Mouse (Mus musculus): Measurements from ENCODE around the gene Tnni1. TPM values are rescaled to one million over a fixed set of nuclear protein-coding genes. Genes with fewer than 3 reads are reported as not detected.

The Tnni1 gene
- total and polyA plus RNA-seq, 2 experiments, result 0.46 TPM; not detected in 1

DNA sequence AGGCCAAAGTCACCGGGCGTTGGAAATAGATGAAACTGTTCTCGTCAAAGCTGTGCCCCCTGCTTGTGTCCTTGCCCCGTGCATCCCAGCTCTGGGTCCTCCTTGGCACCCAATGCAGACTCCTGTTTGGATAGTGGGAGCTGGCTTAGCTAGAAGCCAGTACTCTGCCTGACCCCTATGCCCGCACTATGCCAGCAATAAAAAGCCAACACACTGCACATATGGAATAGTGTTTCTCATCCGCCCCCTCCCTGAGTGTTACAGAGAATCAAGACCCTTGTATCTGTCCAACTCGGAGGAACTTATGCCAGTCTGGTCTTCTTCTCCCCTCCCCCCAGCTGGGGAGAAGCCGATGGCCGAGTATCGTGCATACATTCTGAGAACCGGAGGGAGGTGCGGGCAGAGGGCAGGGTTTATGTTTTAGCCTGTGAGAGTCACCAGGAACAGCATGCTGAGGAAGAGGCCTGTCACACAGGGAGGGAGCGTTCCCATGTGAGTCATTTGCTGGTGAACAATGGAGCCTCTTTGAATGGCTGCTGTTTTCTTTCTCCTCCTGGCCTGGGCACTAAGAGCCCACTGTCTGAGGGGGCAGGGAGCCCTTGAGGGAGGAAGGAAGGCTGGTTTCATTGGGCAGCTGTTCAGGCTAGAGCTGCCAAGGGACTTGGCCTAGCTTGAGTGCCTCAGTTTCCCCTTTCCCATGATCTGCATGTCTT lies 73.0 kb downstream of the Tnni1 start:
- no peak for DNase-seq (ENCODE audit: extremely low read depth, low read depth, low spot score)
- Histone ChIP-seq H3K27ac (replicated peaks; ENCODE audit: insufficient read depth, low read depth, low read length) (no peak overlapping the region), H3K27me3 (ENCODE audit: control insufficient read depth, insufficient read depth, low read length) (no peaks in the 10 kb centered on the region), H3K79me2 (ENCODE audit: control insufficient read depth, insufficient read depth, low read length) (no peaks in the 10 kb centered on the region), H3K9ac (ENCODE audit: low read depth, low read length) (no peak overlapping the region), H3K4me1 (ENCODE audit: control insufficient read depth, insufficient read depth, low read length) (peaks cover 2% of the 10 kb centered on the region; the same call in 1 of the 2 replicates), H3K36me3 (ENCODE audit: control insufficient read depth, insufficient read depth, low read length) (no peaks in the 10 kb centered on the region), H3K4me3 (ENCODE audit: insufficient read depth, low read depth, low read length) (no peak overlapping the region)
- TF ChIP-seq CTCF (IDR thresholded peaks at IDR 0.05; ENCODE audit: low read depth, low read length) (no peak), POLR2A (IDR thresholded peaks at IDR 0.05; ENCODE audit: extremely low read depth, insufficient read depth, low read length) (no peak)
- WGBS, result 83% methylated on average over 13 of the region's 13 CpGs

DNA sequence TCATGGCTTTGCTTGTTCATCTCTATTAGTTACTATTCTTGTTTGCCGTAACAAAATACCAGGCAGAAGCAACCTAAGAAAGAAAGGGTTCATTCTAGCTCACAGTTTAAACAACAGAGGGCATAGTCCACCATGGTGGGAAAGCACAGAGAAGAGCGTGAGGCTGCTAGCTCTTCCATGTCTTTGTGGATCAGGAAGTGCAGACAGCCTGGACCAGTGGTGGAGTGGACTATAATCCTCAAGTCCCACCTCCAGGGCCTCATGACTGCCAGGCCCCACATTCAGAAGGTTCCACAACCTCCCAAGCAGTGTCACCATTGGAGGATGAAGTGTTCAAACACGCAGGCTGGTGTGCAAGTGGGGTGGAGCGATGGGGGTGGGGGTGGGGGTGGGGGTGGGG lies 74.0 kb downstream of the Tnni1 start:
- Histone ChIP-seq H3K4me3 (ENCODE audit: insufficient read depth, low read depth, low read length) (no peak overlapping the region), H3K79me2 (ENCODE audit: control insufficient read depth, insufficient read depth, low read length) (no peaks in the 10 kb centered on the region), H3K27ac (replicated peaks; ENCODE audit: insufficient read depth, low read depth, low read length) (no peak overlapping the region), H3K4me1 (ENCODE audit: control insufficient read depth, insufficient read depth, low read length) (peaks cover 2% of the 10 kb centered on the region; the same call in 1 of the 2 replicates), H3K36me3 (ENCODE audit: control insufficient read depth, insufficient read depth, low read length) (no peaks in the 10 kb centered on the region), H3K9ac (ENCODE audit: low read depth, low read length) (no peak overlapping the region), H3K27me3 (ENCODE audit: control insufficient read depth, insufficient read depth, low read length) (no peaks in the 10 kb centered on the region)
- DNase-seq (ENCODE audit: extremely low read depth, low read depth, low spot score), result no peak
- TF ChIP-seq POLR2A (IDR thresholded peaks at IDR 0.05; ENCODE audit: extremely low read depth, insufficient read depth, low read length), result no peak
- no peak for TF ChIP-seq CTCF (IDR thresholded peaks at IDR 0.05; ENCODE audit: low read depth, low read length)
- WGBS, result 59% methylated on average over 4 of the region's 4 CpGs

DNA sequence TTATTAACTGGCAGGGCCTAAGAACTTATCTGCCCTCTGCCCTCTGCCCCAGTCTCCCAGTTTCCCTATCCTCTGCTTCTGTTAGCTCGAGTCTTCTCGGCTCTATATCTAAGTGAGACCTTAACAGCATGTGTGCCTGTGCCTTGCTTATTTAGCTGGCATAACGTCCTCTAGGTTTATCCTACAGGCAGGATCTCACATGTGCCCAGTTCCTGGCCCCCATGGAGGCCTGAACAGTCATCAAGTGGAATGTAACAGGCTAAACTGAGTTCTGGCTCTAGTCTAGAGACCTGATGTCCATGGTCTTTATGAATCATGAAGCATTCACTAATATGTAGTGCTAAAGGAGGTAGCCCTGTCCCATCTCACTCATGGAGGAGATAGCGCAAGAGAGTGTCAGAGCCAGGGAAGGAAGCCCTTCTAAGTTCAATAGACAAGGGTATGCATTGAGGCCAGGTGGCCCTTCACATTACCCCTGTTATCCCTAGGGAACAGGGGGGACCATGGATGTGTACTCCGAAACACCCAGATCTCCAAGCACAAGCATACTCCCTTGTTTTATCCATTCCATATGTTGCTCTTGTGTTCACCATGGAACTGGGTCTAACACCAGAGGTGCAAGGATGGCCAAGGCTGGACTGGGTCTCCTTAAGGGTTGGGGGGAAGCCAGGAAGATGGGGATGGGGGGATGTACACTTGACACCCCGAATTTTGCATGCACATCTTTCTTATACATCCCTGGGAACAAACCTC lies 75.5 kb downstream of the Tnni1 start:
- Histone ChIP-seq H3K4me1 (ENCODE audit: control insufficient read depth, insufficient read depth, low read length) (peaks cover 2% of the 10 kb centered on the region; the same call in 1 of the 2 replicates), H3K79me2 (ENCODE audit: control insufficient read depth, insufficient read depth, low read length) (no peaks in the 10 kb centered on the region), H3K9ac (ENCODE audit: low read depth, low read length) (no peak overlapping the region), H3K27me3 (ENCODE audit: control insufficient read depth, insufficient read depth, low read length) (no peaks in the 10 kb centered on the region), H3K36me3 (ENCODE audit: control insufficient read depth, insufficient read depth, low read length) (no peaks in the 10 kb centered on the region), H3K4me3 (ENCODE audit: insufficient read depth, low read depth, low read length) (no peak overlapping the region), H3K27ac (replicated peaks; ENCODE audit: insufficient read depth, low read depth, low read length) (no peak overlapping the region)
- no peak for DNase-seq (ENCODE audit: extremely low read depth, low read depth, low spot score)
- no peak for TF ChIP-seq CTCF (IDR thresholded peaks at IDR 0.05; ENCODE audit: low read depth, low read length)
- no peak for TF ChIP-seq POLR2A (IDR thresholded peaks at IDR 0.05; ENCODE audit: extremely low read depth, insufficient read depth, low read length)
- WGBS, result 90% methylated on average over 6 of the region's 6 CpGs

DNA sequence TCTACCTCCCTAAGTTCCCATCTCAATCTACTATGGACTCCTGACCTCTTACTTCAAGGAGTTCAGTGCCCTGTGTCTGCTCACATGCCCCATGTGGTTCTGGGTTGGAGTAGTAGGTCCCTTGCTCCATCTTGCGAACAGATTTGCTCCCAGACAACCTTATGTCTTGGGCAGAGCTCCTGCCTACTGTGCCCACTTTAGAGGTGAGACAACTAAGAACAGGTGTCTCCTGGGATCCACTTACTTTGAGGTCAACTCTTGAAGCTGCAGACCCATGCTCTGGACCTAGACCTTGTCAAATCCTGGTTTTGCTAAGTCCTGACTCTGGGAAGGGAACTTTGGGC lies 76.1 kb downstream of the Tnni1 start:
- no peak for DNase-seq (ENCODE audit: extremely low read depth, low read depth, low spot score)
- Histone ChIP-seq H3K79me2 (ENCODE audit: control insufficient read depth, insufficient read depth, low read length) (no peaks in the 10 kb centered on the region), H3K4me1 (ENCODE audit: control insufficient read depth, insufficient read depth, low read length) (peaks cover 2% of the 10 kb centered on the region; the same call in 1 of the 2 replicates), H3K27me3 (ENCODE audit: control insufficient read depth, insufficient read depth, low read length) (no peaks in the 10 kb centered on the region), H3K9ac (ENCODE audit: low read depth, low read length) (no peak overlapping the region), H3K4me3 (ENCODE audit: insufficient read depth, low read depth, low read length) (no peak overlapping the region), H3K36me3 (ENCODE audit: control insufficient read depth, insufficient read depth, low read length) (no peaks in the 10 kb centered on the region), H3K27ac (replicated peaks; ENCODE audit: insufficient read depth, low read depth, low read length) (no peak overlapping the region)
- TF ChIP-seq POLR2A (IDR thresholded peaks at IDR 0.05; ENCODE audit: extremely low read depth, insufficient read depth, low read length) (no peak), CTCF (IDR thresholded peaks at IDR 0.05; ENCODE audit: low read depth, low read length) (no peak)
- 93% methylated on average over 1 of the region's 1 CpGs for WGBS

DNA sequence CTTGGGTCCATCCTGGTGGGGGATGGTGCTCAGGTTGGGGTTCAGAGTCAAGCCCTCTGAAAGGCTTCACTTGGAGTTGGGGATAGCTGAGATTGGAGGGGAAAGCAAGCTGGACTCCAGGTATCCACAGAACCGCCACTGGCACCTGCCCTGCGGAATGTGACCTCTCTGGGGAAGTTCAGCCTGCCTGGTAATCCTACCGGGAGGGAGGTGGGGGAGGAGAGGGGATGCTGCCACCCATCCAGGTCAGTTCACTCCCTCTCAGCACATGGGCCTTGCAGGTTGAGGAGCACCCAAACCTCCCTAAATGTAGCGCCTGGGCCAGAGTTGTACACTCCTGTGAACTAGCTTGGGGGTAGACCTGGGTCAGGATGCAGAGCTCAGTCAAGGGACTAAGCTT lies 76.8 kb downstream of the Tnni1 start:
- 67% methylated on average over 4 of the region's 4 CpGs for WGBS
- Histone ChIP-seq H3K27ac (replicated peaks; ENCODE audit: insufficient read depth, low read depth, low read length) (no peak overlapping the region), H3K9ac (ENCODE audit: low read depth, low read length) (no peak overlapping the region), H3K36me3 (ENCODE audit: control insufficient read depth, insufficient read depth, low read length) (no peaks in the 10 kb centered on the region), H3K27me3 (ENCODE audit: control insufficient read depth, insufficient read depth, low read length) (no peaks in the 10 kb centered on the region), H3K79me2 (ENCODE audit: control insufficient read depth, insufficient read depth, low read length) (no peaks in the 10 kb centered on the region), H3K4me1 (ENCODE audit: control insufficient read depth, insufficient read depth, low read length) (peaks cover 2% of the 10 kb centered on the region; the same call in 1 of the 2 replicates), H3K4me3 (ENCODE audit: insufficient read depth, low read depth, low read length) (no peak overlapping the region)
- no peak for TF ChIP-seq POLR2A (IDR thresholded peaks at IDR 0.05; ENCODE audit: extremely low read depth, insufficient read depth, low read length)
- TF ChIP-seq CTCF (IDR thresholded peaks at IDR 0.05; ENCODE audit: low read depth, low read length), result no peak
- no peak for DNase-seq (ENCODE audit: extremely low read depth, low read depth, low spot score)
